7 mouse cellular contexts compared by ENCODE assay signal in the genomic region with DNA sequence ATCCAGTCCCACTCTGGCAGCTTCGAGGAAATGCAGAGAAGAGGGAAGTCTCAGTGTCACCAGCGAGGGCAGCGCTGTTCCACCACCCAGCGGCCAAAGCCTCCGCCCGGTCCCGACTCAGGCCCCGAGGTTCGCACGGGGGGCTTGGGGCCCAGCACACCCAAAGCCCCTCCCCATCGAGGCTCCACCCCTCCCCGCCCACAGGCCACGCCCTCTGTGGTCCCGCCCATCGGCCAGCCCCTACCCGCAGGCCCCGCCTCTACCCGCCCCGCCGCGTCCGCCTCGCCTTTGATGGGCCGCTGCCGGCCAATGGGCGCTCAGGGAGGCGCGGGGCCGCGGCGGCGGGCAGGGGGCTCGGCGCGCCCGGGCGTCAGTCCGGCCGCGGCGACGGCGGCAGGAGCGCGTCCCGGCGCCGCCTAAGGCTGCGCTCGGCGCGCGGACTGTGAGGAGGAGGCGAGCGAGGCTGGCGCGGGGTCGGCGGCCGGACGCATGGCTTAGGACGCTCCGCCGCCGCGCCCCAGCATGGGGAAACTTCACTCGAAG. TPM values are rescaled to one million over a fixed set of nuclear protein-coding genes. Genes with fewer than 3 reads are reported as not detected.
DNase-seq lines count a peak whose midpoint lies in the region; ATAC-seq and TF ChIP-seq lines count a peak whose summit lies in the region.

A gene (plus strand): TSS at position 370 of the 543 bp plus-strand sequence.

- H3K27me3 ChIP-seq in embryonic facial prominence, embryonic 15.5 days, result no peaks in the 10 kb centered on the region
- H3K27me3 ChIP-seq in heart, embryonic 11.5 days (ENCODE audit: control insufficient read depth, insufficient read depth, low read length), result peaks cover 26% of the 10 kb centered on the region
- H3K27me3 ChIP-seq in kidney, embryonic 16.5 days (ENCODE audit: insufficient read depth, low read length), result 0 out of 2 replicates have a peak, but pooled peaks cover 8% of the 10 kb centered on the region
- peaks cover 9% of the 10 kb centered on the region for H3K27me3 ChIP-seq in liver, adult 2 months (ENCODE audit: control insufficient read depth, insufficient read depth, low read length)
- H3K27me3 ChIP-seq in stomach, embryonic 15.5 days (replicated peaks), result 0 out of 2 replicates have a peak, but pooled peaks cover 10% of the 10 kb centered on the region

- H3K36me3 ChIP-seq in embryonic facial prominence, embryonic 15.5 days, result no peaks in the 10 kb centered on the region
- no peaks in the 10 kb centered on the region for H3K36me3 ChIP-seq in heart, embryonic 11.5 days (ENCODE audit: control insufficient read depth, insufficient read depth, low read length)
- H3K36me3 ChIP-seq in kidney, embryonic 16.5 days (ENCODE audit: insufficient read depth, low read length), result no peaks in the 10 kb centered on the region
- no peaks in the 10 kb centered on the region for H3K36me3 ChIP-seq in liver, adult 2 months (ENCODE audit: control insufficient read depth, insufficient read depth, low read length)
- no peaks in the 10 kb centered on the region for H3K36me3 ChIP-seq in stomach, embryonic 15.5 days

- H3K79me2 ChIP-seq in liver, adult 2 months (ENCODE audit: control insufficient read depth, insufficient read depth, low read length), result no peaks in the 10 kb centered on the region

- peak within 1 kb of the TSS; percentile 87 for H3K4me2 ChIP-seq in embryonic facial prominence, embryonic 15.5 days (replicated peaks)
- peak within 1 kb of the TSS; percentile 100 for H3K4me2 ChIP-seq in heart, embryonic 11.5 days
- H3K4me2 ChIP-seq in kidney, embryonic 16.5 days (replicated peaks; ENCODE audit: low read depth, low read length), result peak within 1 kb of the TSS; percentile 94
- H3K4me2 ChIP-seq in stomach, embryonic 15.5 days, result peak within 1 kb of the TSS; percentile 98

- H3K9me3 ChIP-seq in embryonic facial prominence, embryonic 15.5 days (replicated peaks), result no peaks in the 10 kb centered on the region
- H3K9me3 ChIP-seq in heart, embryonic 11.5 days (replicated peaks; ENCODE audit: control insufficient read depth, low read length), result no peaks in the 10 kb centered on the region
- no peaks in the 10 kb centered on the region for H3K9me3 ChIP-seq in kidney, embryonic 16.5 days (ENCODE audit: low read length)
- no peaks in the 10 kb centered on the region for H3K9me3 ChIP-seq in stomach, embryonic 15.5 days

- ATAC-seq in embryonic facial prominence, embryonic 15.5 days (ENCODE audit: insufficient number of reproducible peaks, low FRiP score, low TSS enrichment, low read depth), result peak; percentile 88
- peak; percentile 83 for ATAC-seq in heart, embryonic 11.5 days (replicated peaks; ENCODE audit: insufficient number of reproducible peaks, low FRiP score, low TSS enrichment)
- ATAC-seq in kidney, embryonic 16.5 days (ENCODE audit: low FRiP score, low TSS enrichment), result peak; percentile 89
- peak; percentile 90 for ATAC-seq in stomach, embryonic 15.5 days (ENCODE audit: insufficient read depth, low FRiP score, low read depth)

- H3K27ac ChIP-seq in embryonic facial prominence, embryonic 15.5 days (replicated peaks), result peak within 1 kb of the TSS; percentile 90
- peak within 1 kb of the TSS; percentile 54 for H3K27ac ChIP-seq in heart, embryonic 11.5 days (ENCODE audit: low read depth, low read length)
- H3K27ac ChIP-seq in kidney, embryonic 16.5 days (ENCODE audit: low read length), result peak within 1 kb of the TSS; percentile 60; the same call in 1 of the 2 replicates
- no peak within 1 kb of the TSS for H3K27ac ChIP-seq in liver, adult 2 months (replicated peaks; ENCODE audit: insufficient read depth, low read depth, low read length)
- H3K27ac ChIP-seq in stomach, embryonic 15.5 days, result peak within 1 kb of the TSS; percentile 74

- TF ChIP-seq CTCF in brain, embryonic 14.5 days (IDR thresholded peaks at IDR 0.05; ENCODE audit: borderline replicate concordance, extremely low read depth, insufficient read depth, insufficient read length), result peak; percentile 33; the same call in 1 of the 2 replicates
- peak; percentile 17; the same call in 1 of the 2 replicates for TF ChIP-seq CTCF in liver, adult 2 months (IDR thresholded peaks at IDR 0.05; ENCODE audit: low read depth, low read length)

- WGBS in embryonic facial prominence, embryonic 15.5 days, result under 1% methylated on average over 66 of the region's 67 CpGs
- WGBS in heart, embryonic 11.5 days (ENCODE audit: insufficient replicate concordance), result under 1% methylated on average over 32 of the region's 67 CpGs
- under 1% methylated on average over 52 of the region's 67 CpGs for WGBS in kidney, embryonic 16.5 days
- 1% methylated on average over 51 of the region's 67 CpGs for whole genome bisulfite sequencing in liver, adult 2 months
- under 1% methylated on average over 65 of the region's 67 CpGs for WGBS in stomach, embryonic 15.5 days

- peak; percentile 93 for TF ChIP-seq POLR2A in brain, embryonic 14.5 days (IDR thresholded peaks at IDR 0.05; ENCODE audit: borderline replicate concordance, extremely low read depth, insufficient read depth, insufficient read length, poor library complexity, severe bottlenecking)
- TF ChIP-seq POLR2A in liver, adult 2 months (IDR thresholded peaks at IDR 0.05; ENCODE audit: extremely low read depth, insufficient read depth, low read length), result 0 out of 2 replicates have a peak, but pooled peaks have one; percentile 33

- H3K9ac ChIP-seq in embryonic facial prominence, embryonic 15.5 days, result peak within 1 kb of the TSS; percentile 83
- peak within 1 kb of the TSS; percentile 80 for H3K9ac ChIP-seq in heart, embryonic 11.5 days (ENCODE audit: low read depth, low read length)
- H3K9ac ChIP-seq in kidney, embryonic 16.5 days (replicated peaks; ENCODE audit: low read length), result peak within 1 kb of the TSS; percentile 86
- peak within 1 kb of the TSS; percentile 77 for H3K9ac ChIP-seq in liver, adult 2 months (ENCODE audit: low read depth, low read length)
- peak within 1 kb of the TSS; percentile 66 for H3K9ac ChIP-seq in stomach, embryonic 15.5 days

- peak within 1 kb of the TSS; percentile 86 for H3K4me3 ChIP-seq in embryonic facial prominence, embryonic 15.5 days (replicated peaks)
- H3K4me3 ChIP-seq in heart, embryonic 11.5 days (ENCODE audit: low read depth, low read length), result peak within 1 kb of the TSS; percentile 73
- peak within 1 kb of the TSS; percentile 84 for H3K4me3 ChIP-seq in kidney, embryonic 16.5 days (ENCODE audit: low read length)
- peak within 1 kb of the TSS; percentile 47 for H3K4me3 ChIP-seq in liver, adult 2 months (ENCODE audit: insufficient read depth, low read depth, low read length)
- peak within 1 kb of the TSS; percentile 83 for H3K4me3 ChIP-seq in stomach, embryonic 15.5 days (replicated peaks)

- DNase-seq in brain, embryonic 14.5 days (ENCODE audit: low read depth), result peak; percentile 94
- DNase-seq in liver, adult 2 months (ENCODE audit: extremely low read depth, low read depth, low spot score), result no peak
- peak; percentile 54 for DNase-seq in naive thymus-derived CD4-positive, alpha-beta T cell, adult 2 months (ENCODE audit: low read depth)

- peaks cover 58% of the 10 kb centered on the region for H3K4me1 ChIP-seq in embryonic facial prominence, embryonic 15.5 days
- H3K4me1 ChIP-seq in heart, embryonic 11.5 days (ENCODE audit: control insufficient read depth, insufficient read depth, low read length), result peaks cover 30% of the 10 kb centered on the region
- H3K4me1 ChIP-seq in kidney, embryonic 16.5 days (ENCODE audit: insufficient read depth, low read length), result peaks cover 44% of the 10 kb centered on the region
- no peaks in the 10 kb centered on the region for H3K4me1 ChIP-seq in liver, adult 2 months (ENCODE audit: control insufficient read depth, insufficient read depth, low read length)
- peaks cover 20% of the 10 kb centered on the region for H3K4me1 ChIP-seq in stomach, embryonic 15.5 days

RNA-seq across cellular contexts. Expression of the gene that starts here (rescaled TPM):
- polyA plus RNA-seq in brain, embryonic 14.5 days (2012; rRNA removed), result 49.1 and 68.5 TPM in 2 replicates
- 92.6 and 92.9 TPM in 2 replicates for polyA plus RNA-seq in embryonic facial prominence, embryonic 15.5 days (2015; fragmentation: Nextera tagmentation; extraction: Ambion mirVana)
- 17.3 and 18.3 TPM in 2 replicates for polyA plus RNA-seq in heart, embryonic 11.5 days (2014; fragmentation: Nextera tagmentation; extraction: Ambion mirVana)
- polyA plus RNA-seq in kidney, embryonic 16.5 days (2015; fragmentation: Nextera tagmentation; extraction: Ambion mirVana), result 66.5 and 66.9 TPM in 2 replicates
- total RNA-seq in liver, adult 2 months (2014; rRNA removed), result 1.9 TPM in 2 replicates
- polyA plus RNA-seq in liver, adult 2 months (2012; rRNA removed), result 7.6 and 12.3 TPM in 2 replicates
- polyA plus RNA-seq in stomach, embryonic 15.5 days (2015; fragmentation: Nextera tagmentation; extraction: Ambion mirVana), result 40.4 and 42.0 TPM in 2 replicates
